Mouse (Mus musculus): Measurements from ENCODE around the gene Pllp.
A peak's percentile ranks its signal among the peaks of the same experiment; 100 is the strongest.

Pllp gene

DNA sequence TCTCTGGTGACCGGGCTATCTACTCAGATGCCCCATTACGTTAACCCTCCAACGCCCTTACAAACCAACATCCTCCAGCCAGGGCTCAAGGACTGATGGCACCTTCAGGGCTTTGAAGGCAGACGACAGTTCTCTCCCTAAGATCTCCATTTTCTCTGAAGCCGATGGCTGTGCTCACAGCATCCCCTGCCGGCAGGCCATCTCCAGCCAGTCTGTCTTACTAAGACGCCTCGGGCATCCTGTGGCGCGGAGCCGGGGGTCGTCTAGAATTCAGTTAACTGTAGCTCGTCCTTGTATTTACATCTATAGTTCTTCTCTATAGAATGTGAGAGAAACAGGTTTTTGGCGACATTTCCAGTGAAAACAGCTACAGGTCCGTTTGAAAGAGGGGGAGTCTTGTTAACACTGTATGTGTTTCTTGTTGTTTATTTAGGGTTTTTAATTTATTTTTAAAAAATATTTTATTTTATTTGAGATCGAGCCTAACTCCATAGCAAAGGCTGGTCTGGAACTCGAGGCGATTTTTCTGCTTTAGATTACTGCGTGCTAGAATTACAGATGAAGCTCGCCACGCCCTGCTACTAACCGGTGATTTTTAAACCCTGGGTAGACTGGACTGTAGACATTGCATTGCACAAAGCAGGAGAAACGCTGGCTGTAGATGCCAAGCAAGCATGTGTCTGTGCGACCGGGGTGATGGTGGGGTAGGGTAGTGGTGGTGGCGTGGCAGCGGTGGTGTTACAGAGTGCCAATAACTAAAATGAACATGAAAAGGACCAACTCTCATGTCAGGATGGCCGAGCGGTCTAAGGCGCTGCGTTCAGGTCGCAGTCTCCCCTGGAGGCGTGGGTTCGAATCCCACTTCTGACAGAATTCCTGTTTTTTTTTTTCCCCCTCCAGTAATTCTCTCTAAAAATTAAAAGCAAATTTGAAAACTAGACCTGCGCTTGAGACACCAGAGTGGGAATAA, 7.1 kb upstream of the Pllp start:
- DNase-seq, result peak; percentile 74 to 75

DNA sequence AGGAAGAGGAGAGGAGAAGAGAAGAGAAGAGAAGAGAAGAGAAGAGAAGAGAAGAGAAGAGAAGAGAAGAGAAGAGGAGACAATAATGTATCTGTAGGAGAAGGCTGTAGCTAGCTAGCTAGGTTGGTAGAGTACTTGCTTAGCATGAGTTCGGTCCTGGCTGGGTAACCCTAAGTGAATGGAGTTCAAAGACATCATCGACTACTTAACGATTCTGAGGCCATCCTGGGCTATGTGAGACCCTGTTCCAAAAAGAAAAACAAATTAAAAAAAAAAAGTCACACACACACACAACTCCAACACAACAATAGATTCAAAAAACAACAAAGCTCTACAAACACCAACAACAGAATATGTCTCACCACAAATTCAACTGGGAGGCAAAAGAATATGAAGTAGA, 6.1 kb upstream of the Pllp start:
- no peak for DNase-seq

DNA sequence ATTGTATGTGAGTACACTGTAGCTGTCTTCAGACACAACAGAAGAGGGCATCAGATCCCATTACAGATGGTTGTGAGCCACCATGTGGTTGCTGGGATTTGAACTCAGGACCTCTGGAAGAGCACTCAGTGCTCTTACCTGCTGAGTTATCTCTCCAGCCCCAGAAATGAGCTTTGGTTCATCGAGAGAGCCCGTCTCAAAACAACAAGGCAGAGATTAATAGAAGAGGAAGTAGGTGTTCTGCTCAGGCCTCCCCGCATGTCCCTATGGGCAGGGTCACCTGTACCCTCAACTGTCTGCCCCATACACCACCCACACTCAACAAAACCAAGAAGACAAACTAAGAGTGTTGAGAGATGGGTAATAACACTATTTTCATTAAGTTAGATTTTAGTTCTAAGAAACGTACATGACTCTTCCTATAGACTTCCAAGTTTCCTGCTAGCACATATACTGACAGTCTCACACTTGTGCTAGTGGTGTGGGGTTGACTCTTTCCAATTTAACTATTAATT, 4.4 kb upstream of the Pllp start:
- no peak for DNase-seq

DNA sequence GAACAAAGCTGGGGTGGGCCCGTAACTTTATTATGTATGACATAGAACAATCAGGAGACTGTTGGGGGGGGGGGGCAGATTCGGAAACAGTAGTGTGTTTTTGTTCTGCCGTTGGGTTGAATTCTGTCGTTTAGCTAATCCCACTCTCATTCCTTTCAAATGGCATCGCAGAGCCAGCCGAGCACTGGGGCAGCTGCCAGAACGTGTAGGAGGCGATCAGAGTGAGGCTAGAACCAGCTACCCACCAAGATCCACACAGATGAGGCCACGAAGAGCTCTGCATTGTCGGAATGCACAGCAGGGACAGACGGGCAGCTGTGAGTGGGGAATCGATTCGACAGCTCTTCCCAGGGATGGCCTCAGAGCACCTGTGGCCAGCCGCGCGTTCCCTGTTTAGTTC, 3.3 kb upstream of the Pllp start:
- no peak for DNase-seq

DNA sequence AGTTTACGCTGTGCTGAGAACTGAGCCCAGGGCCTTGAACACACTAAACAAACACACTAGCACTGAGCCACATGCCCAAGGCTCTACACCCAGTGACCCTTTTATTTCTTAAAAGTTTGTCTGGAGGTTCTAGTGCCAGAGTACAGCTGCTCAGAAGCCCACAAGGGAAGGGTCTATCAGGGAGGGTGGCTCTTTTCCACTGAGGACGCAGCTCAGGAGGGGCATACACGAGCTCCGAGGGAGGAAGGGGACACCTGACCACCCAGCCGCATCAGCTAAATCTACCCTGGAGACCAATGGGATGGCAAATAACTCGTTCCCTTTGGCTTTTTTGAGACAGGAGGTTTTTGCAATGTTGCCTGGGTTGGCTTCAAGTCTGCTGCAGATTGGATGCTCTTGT, 1.9 kb upstream of the Pllp start:
- DNase-seq, result no peak

DNA sequence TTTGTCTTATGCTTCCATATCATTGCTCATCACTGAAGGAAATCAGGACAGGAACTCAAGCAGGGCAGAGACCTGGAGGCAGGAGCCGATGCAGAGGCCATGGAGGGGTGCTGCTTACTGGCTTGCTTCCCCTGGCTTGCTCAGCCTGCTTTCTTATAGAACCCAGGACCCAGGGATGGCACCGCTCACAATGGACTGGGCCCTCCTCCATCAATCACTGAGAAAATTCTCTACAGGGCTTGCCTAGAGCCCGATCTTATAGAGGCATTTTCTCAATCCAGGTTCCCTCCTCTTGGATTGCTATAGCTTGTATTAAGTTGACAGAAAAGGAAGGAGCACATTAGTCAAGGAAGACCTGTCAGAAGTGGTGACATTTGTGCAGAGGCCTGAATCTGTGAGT, 488 bp upstream of the Pllp start:
- no peak for DNase-seq

DNA sequence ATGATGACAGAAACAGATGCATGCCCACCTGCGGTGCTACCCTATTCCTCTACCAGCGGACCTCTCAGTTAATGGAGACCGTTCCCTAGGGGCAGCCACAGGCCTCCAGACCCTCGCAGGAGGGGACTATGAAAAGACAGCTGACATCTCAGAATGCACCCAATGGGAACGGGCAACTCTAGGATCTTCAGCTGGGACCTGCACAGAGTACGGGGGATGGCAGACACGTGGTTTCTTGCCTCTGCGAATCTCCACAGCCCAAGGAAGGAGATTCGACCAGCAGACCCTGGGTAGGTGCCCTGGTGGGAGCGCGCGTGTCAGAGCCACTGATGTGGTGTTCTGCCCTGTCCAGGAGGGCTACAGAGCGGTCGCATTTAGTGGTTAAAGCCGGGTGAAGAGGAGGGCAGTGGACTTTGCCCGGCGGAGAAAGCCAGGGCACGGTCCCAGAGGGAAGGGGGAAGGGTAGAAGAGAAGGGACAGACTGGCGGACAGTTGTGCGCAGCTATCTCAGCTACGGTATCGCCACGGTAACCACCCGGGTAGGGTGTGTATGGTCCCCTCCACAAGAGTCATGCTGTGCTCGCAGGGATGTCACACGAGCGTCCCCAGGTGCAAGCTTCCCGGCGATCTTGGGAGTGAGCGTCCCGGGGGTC, 611 bp downstream of the Pllp start:
- DNase-seq, result no peak

DNA sequence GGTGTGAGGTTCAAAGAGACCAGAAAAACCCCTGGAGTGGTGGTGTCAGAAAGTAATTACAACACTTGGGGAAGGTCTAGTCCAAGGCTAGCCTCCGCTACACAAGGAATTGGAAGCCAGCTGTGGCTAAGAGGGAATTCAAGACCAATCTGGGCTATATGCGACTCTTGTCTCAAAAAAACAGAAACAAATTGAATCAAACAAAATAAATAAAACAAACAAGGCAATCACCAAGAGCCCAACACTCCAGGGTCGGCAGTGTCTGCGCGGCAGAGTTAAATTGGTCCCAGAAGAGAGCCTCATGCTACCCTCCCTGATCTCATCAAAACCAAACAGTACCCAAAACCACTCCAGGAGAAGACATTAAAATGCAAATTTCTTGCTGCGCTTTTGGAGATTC, 1.4 kb downstream of the Pllp start:
- no peak for DNase-seq

DNA sequence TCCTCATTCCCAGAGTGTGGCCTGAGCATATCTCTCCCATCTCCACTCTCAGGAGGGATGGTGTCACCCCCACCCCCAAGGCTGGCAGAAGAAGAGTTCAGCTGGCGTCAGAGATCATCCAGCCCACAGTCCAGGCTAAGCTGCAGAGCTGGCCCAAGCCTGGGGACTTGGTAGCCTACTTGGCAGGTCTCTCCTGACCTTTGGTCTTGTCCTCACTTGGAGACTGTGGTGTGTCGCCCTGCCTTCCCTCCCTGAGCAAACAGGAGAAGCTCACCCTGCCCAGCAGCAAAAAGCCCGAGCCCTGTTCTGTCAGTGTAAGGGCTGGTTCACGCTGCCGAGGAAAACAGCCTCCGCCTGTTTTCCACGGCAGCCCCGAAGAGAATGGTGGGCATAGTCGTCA, 10.1 kb downstream of the Pllp start:
- no peak for DNase-seq

DNA sequence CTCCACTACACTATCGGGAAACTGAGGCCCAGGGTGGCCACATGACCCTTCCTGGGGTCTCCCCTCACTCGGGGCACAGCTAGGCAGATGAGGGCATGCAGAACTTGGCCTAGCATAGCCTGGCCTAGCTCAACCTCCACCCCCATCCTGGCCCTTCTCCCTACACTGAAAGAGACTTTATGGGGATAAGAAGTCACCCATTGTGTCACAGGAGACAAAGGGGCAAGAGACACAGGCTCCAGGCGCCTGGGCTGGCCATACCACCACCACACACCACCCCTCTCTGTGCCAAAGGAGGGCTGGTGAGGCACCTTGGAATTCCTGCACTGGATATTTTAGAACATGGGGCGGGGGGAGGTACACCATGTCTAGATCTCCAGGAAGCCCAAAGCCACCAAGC, 11.8 kb downstream of the Pllp start:
- DNase-seq, result no peak

DNA sequence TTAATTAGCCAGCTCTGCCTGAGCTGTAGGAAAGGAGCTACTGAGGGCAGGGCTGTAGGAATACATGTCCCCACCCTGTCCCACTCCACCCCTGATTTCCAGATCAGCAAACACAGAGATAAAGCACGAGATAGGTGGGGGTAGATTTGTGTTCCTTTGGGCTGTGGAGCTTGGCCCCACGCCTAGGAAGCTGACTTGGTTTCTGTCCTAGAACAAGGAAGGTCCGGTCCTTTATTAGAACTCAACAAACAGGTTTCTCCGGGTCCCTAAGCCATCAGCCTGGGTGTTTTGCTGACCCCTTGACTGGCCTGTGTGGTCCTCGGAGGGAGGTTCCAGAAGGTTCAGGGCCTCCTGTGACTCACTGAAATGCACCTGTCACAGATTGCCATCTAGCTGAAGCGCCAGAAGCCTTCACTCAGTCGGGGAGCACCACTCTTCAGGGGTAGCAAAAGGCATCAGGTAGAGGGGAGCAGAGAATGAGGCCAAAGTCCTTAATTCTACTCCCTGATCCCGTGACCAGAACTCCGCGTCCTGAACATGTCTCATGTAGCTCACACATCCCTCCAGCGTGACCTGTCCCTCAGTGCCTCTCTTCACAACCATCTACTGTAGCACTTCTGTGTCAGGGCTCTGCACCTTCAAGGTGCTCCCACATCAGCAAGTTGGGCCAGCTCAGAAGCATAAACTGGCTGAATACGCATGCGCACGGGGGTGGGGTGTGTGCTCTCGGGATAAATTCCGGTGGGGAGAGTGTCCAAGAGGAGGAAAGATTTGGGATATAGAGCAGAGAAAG, 13.2 kb downstream of the Pllp start:
- DNase-seq, result no peak

DNA sequence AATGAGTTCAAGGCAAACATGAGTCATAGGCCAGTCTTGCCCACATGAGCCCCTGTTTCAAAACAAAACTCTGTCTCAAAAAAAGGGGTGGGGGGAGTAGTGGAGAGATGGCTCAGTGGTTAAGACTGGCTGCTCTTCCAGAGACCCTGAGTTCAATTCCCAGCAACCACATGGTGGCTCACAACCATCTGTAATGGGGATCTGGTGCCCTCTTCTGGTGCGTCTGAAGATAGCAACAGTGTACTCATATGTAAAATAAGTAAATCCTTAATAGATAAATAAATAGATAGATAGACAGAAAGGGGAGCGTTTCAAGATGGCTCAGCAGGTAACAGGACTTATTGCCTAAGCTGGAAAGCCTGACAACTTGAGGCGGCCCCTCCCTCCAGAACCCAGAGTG, 15.7 kb downstream of the Pllp start:
- no peak for DNase-seq

DNA sequence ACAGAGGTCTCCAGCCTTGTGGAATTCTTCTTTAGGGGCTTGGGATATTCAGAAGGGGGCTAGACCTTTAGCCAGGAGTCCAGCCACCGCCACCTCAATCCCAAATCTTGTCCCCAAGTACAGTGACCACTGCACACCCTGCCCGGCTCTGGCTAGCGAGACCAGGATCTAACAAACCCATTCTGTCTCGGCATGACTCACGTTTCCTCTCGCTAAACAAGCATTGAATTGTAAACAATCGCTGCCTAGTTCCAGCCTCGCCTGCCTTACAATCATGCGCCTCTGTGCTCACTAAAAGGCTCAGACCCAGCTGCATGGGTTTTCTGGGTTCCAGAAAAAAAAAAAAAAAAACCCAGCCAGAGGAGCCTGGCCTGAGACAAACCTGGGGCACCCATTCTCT, 17.5 kb downstream of the Pllp start:
- no peak for DNase-seq

DNA sequence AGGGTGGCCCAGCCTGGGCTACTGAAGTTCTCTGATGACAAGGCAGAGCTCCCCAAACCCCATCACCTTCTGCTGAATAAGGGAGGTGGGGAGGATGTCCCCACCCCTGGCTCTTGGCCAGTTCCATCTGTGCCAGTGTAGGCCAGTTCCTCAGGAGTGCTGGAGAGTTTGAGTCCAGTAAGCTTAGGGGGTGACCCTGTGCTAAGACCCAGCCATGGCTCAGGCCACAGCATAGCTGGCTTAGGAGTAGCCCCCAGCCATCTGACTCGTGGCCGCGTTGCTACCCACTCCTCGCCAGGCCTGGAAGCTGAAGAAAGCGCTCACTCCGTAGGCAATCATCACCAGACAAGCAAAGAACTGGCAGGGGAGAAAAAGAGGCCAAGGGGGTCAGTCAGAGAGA, 20.2 kb downstream of the Pllp start:
- DNase-seq, result no peak

DNA sequence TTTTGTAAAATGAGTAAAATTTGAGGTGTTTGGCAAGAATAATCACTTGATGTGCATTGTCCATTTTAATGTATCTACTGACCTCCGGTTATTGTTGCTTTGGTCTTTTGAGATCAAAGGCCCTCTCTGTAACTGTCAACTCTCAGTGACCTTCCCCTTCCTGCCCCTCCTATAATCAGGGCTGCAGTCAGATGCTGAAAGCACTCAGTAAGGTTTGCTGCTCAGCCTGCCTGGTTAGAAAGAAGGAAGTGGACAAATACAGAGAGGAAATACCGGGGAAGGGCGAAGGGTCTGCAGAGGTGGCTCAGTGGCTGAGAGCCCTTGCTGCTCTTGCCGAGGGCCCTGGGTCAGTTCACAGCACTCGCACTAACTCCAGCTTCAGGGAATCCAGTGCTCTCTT, 21.7 kb downstream of the Pllp start:
- DNase-seq, result no peak

DNA sequence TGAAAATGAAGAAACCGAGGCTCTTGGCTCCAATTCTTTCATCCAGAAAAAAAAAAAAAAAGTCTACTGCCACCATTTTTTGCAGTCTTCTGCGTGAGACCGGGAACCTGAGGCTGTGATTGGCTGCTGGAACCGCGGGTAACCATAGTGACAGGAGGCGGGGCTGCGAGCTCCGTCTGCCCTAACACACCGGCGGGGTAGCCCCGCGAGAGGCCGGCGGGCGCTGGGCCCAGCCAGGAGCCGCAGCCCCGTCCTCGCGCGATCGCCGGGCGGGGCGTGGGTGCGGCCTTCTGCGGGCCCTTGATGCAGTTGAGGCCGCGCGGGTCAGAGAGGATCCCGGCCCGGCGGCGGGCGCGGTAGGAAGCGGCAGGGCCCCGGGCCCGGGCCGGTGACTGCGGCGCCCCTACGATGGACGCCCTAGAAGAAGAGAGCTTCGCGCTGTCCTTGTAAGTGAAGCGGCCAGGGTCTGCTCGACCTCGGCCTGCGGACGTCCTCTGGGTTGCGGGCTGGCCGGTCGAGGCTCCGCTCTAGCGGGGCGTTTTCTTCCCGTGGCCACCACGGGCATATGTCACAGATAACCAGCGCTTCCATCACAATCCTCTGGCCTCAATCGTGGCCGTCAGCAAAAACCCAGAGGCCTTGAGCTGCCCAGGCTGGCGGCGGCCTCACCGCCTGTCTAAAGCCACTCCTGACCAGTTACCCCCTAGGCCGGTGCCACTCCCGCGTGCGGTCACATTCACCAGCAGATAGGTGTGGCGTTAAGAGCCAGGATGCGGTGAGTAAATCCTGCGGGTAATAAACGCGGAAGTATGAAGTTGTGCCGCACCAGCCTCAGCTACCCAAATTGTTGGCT, 29.4 kb downstream of the Pllp start, which contains the start of gene Arl2bp:
Arl2bp (plus strand) TSS at position 145 of the 853 bp plus-strand sequence.
- peak; percentile 94 to 96 for DNase-seq

DNA sequence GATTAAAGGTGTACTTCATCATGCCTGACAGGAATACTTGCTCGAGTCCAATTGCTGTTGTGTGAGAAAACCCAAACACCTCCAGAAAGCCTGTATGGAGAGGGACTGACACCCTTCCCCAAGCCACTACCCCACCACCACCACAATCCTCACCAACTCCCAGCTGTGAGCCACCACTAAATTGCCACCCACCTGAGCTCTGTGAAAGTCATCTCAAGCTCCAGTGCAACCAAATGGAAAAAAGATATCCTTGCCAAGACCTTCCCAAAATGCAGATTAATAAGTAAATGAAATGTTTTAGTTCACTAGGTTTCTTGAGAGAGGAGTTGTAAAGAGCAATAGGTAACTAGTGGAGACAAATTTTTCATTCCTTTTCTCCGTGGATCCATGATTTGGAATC, 31.4 kb downstream of the Pllp start:
- no peak for DNase-seq

DNA sequence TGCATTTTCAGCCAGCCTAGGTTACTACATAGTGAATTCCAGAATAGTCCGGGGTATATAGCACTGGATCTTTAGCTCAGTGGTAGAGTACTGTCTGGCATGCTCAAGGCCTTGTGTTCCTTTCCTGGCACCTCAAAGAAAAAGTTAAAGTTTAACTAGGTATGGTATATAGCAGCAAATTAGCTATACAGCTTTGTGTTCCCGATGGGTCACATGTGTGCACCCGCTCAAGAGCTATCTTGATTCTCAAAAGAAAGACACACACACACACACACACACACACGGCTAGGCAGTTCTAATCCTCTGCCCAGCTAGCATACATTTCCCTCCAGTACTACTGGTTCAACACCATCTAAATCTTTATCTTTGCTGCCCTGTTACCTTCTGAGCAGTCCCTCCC, 35.7 kb downstream of the Pllp start:
- DNase-seq, result no peak

DNA sequence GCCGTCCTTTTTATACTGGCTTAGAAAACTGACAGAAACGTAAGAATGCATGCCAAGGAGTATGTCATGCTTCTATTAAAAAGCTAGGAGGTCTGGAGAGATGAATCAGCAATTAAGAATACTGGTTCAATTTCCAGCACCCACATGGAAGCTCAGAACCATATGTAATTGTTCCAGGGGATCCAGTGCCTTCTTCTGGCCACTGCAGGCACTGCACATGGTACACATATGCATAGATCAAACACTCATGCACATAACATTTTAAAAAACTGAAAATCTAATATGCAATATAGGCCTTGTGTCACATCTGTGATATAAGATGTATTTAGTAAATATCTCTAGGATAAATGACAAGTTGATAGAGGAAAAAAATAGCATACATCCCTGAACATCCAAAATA, 38.0 kb downstream of the Pllp start:
- no peak for DNase-seq

DNA sequence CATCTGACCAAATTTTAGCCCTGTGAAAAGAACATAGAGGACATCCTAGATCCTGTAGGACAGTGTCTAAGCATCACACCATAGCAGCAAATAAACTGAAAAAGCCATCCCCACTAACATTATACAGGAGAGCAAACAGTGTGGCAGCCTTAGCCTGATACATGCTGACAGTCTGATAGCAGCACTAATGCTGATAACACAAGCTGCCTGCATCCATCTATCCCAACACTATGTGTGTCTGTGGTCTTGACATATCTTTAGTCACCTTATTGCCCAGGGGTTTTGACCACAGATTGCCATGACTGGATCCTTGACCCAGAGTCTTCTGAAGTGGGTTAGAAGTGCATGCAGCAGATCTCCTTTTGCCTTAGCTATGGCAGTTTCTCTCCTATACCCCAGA, 41.1 kb downstream of the Pllp start:
- DNase-seq, result no peak

DNA sequence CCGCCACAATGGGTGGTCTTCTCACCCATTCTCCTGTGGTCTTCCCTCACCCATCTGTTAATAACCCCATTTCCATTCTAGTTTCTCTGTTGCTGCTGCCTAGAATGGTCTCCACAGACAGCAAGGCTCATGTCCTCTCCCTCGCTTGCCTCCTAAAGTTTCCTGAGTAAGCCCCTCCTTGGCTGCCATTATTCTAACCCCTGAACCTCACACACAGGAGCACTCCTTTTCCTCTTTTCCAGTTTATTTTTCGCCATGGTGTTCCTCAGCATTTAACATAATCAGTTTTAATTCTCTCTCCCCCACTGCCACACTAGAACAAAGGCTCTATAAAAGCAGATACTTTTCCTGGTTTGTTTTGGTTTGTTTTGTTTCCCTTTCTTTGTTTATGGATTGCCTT, 43.1 kb downstream of the Pllp start:
- no peak for DNase-seq

DNA sequence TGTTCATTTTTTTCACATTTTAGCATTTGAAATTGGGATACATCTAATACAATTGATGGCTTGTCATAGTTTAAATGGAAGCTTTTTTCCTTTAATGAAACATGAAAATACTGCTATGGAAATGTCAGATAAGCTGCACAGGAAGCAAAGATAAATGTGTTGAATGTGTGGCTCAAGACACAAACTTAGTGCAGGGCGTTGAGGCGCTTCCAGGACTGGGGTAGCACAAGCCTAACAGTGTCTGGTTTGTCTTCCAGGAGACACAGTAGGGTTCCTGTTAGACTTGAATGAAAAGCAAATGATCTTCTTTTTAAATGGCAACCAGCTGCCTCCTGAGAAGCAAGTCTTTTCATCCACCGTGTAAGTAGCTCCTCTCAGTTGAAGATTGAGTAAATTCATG, 46.6 kb downstream of the Pllp start:
- DNase-seq, result no peak
